Mouse (Mus musculus): Measurements from ENCODE around the gene Clic4. TPM values are rescaled to one million over a fixed set of nuclear protein-coding genes. Genes with fewer than 3 reads are reported as not detected.

The Clic4 gene
- polyA plus RNA-seq, 1 experiment from 2014 or later, result 95.3 TPM

GRCm38 (mm10) chr4:135276681-135277379, 4.2 kb upstream of the Clic4 start:
- Histone ChIP-seq H3K9ac (replicated peaks; ENCODE audit: low read depth, low read length) (no peak overlapping the region), H3K9me3 (ENCODE audit: control insufficient read depth, low read depth, low read length) (no peaks in the 10 kb centered on the region), H3K4me3 (ENCODE audit: low read depth, low read length) (no peak overlapping the region), H3K27me3 (ENCODE audit: control insufficient read depth, insufficient read depth, low read length) (no peaks in the 10 kb centered on the region), H3K4me1 (ENCODE audit: control insufficient read depth, insufficient read depth, low read length) (no peaks in the 10 kb centered on the region), H3K4me2 (replicated peaks; ENCODE audit: low read depth, low read length) (no peak overlapping the region), H3K36me3 (ENCODE audit: control insufficient read depth, insufficient read depth, low read length) (no peaks in the 10 kb centered on the region), H3K27ac (ENCODE audit: low read length) (no peak overlapping the region)
- 45% methylated on average over 4 of the region's 4 CpGs for WGBS
- no peak for ATAC-seq (ENCODE audit: insufficient number of reproducible peaks, insufficient read depth, low FRiP score, low read depth)

GRCm38 (mm10) chr4:135274761-135275160, 2.1 kb upstream of the Clic4 start:
- H3K4me2 ChIP-seq (replicated peaks; ENCODE audit: low read depth, low read length), result no peak overlapping the region
- H3K4me1 ChIP-seq (ENCODE audit: control insufficient read depth, insufficient read depth, low read length), result peaks cover 11% of the 10 kb centered on the region
- no peak overlapping the region for H3K4me3 ChIP-seq (ENCODE audit: low read depth, low read length)
- no peak overlapping the region for H3K27ac ChIP-seq (ENCODE audit: low read length)
- no peaks in the 10 kb centered on the region for H3K9me3 ChIP-seq (ENCODE audit: control insufficient read depth, low read depth, low read length)
- no peaks in the 10 kb centered on the region for H3K27me3 ChIP-seq (ENCODE audit: control insufficient read depth, insufficient read depth, low read length)
- no peaks in the 10 kb centered on the region for H3K36me3 ChIP-seq (ENCODE audit: control insufficient read depth, insufficient read depth, low read length)
- no peak for ATAC-seq (ENCODE audit: insufficient number of reproducible peaks, insufficient read depth, low FRiP score, low read depth)
- no peak overlapping the region for H3K9ac ChIP-seq (replicated peaks; ENCODE audit: low read depth, low read length)
- 69% methylated on average over 7 of the region's 7 CpGs for WGBS

- peaks cover 18% of the 10 kb centered on the region for H3K4me1 ChIP-seq (ENCODE audit: control insufficient read depth, insufficient read depth, low read length)
- no peaks in the 10 kb centered on the region for H3K36me3 ChIP-seq (ENCODE audit: control insufficient read depth, insufficient read depth, low read length)
- peak overlapping the region; percentile 46 for H3K4me2 ChIP-seq (replicated peaks; ENCODE audit: low read depth, low read length)
- no peak overlapping the region for H3K27ac ChIP-seq (ENCODE audit: low read length)
- H3K9me3 ChIP-seq (ENCODE audit: control insufficient read depth, low read depth, low read length), result no peaks in the 10 kb centered on the region
- no peaks in the 10 kb centered on the region for H3K27me3 ChIP-seq (ENCODE audit: control insufficient read depth, insufficient read depth, low read length)
- no peak for ATAC-seq (ENCODE audit: insufficient number of reproducible peaks, insufficient read depth, low FRiP score, low read depth)
- 5% methylated on average over 17 of the region's 17 CpGs for WGBS
- 0 out of 2 replicates have a peak overlapping the region, but pooled peaks have one; percentile 8 for H3K9ac ChIP-seq (replicated peaks; ENCODE audit: low read depth, low read length)
- peak overlapping the region; percentile 20 for H3K4me3 ChIP-seq (ENCODE audit: low read depth, low read length)
Measured at GRCm38 (mm10) chr4:135273307-135273682, 681 bp upstream of the Clic4 start.

- peaks cover 25% of the 10 kb centered on the region for H3K4me1 ChIP-seq (ENCODE audit: control insufficient read depth, insufficient read depth, low read length)
- under 1% methylated on average over 52 of the region's 67 CpGs for WGBS
Measured at GRCm38 (mm10) chr4:135271881-135272616, 565 bp downstream of the Clic4 start.

GRCm38 (mm10) chr4:135271419-135271828, 1.2 kb downstream of the Clic4 start:
- Histone ChIP-seq H3K4me3 (ENCODE audit: low read depth, low read length) (peak overlapping the region; percentile 57), H3K4me2 (replicated peaks; ENCODE audit: low read depth, low read length) (peak overlapping the region; percentile 79), H3K27me3 (ENCODE audit: control insufficient read depth, insufficient read depth, low read length) (no peaks in the 10 kb centered on the region), H3K9me3 (ENCODE audit: control insufficient read depth, low read depth, low read length) (no peaks in the 10 kb centered on the region), H3K4me1 (ENCODE audit: control insufficient read depth, insufficient read depth, low read length) (peaks cover 29% of the 10 kb centered on the region), H3K27ac (ENCODE audit: low read length) (peak overlapping the region; percentile 98), H3K36me3 (ENCODE audit: control insufficient read depth, insufficient read depth, low read length) (no peaks in the 10 kb centered on the region), H3K9ac (replicated peaks; ENCODE audit: low read depth, low read length) (peak overlapping the region; percentile 67)
- ATAC-seq (ENCODE audit: insufficient number of reproducible peaks, insufficient read depth, low FRiP score, low read depth), result no peak
- under 1% methylated on average over 20 of the region's 20 CpGs for WGBS

More at GRCm38 (mm10) chr4:135271881-135272616, 565 bp downstream of the Clic4 start:
- peak overlapping the region; percentile 79 for H3K4me2 ChIP-seq (replicated peaks; ENCODE audit: low read depth, low read length)
- peak overlapping the region; percentile 67 for H3K9ac ChIP-seq (replicated peaks; ENCODE audit: low read depth, low read length)
- peak; percentile 26; the same call in 1 of the 2 replicates for ATAC-seq (ENCODE audit: insufficient number of reproducible peaks, insufficient read depth, low FRiP score, low read depth)
- H3K36me3 ChIP-seq (ENCODE audit: control insufficient read depth, insufficient read depth, low read length), result no peaks in the 10 kb centered on the region
- no peaks in the 10 kb centered on the region for H3K27me3 ChIP-seq (ENCODE audit: control insufficient read depth, insufficient read depth, low read length)
- H3K27ac ChIP-seq (ENCODE audit: low read length), result peak overlapping the region; percentile 98
- peak overlapping the region; percentile 57 for H3K4me3 ChIP-seq (ENCODE audit: low read depth, low read length)
- H3K9me3 ChIP-seq (ENCODE audit: control insufficient read depth, low read depth, low read length), result no peaks in the 10 kb centered on the region

- Histone ChIP-seq H3K27me3 (ENCODE audit: control insufficient read depth, insufficient read depth, low read length) (no peaks in the 10 kb centered on the region), H3K36me3 (ENCODE audit: control insufficient read depth, insufficient read depth, low read length) (no peaks in the 10 kb centered on the region), H3K4me2 (replicated peaks; ENCODE audit: low read depth, low read length) (peak overlapping the region; percentile 79), H3K9ac (replicated peaks; ENCODE audit: low read depth, low read length) (peak overlapping the region; percentile 0), H3K9me3 (ENCODE audit: control insufficient read depth, low read depth, low read length) (no peaks in the 10 kb centered on the region), H3K4me3 (ENCODE audit: low read depth, low read length) (peak overlapping the region; percentile 57; the same call in 1 of the 2 replicates), H3K27ac (ENCODE audit: low read length) (no peak overlapping the region; the same call in 1 of the 2 replicates), H3K4me1 (ENCODE audit: control insufficient read depth, insufficient read depth, low read length) (peaks cover 29% of the 10 kb centered on the region)
- 37% methylated on average over 8 of the region's 8 CpGs for WGBS
- ATAC-seq (ENCODE audit: insufficient number of reproducible peaks, insufficient read depth, low FRiP score, low read depth), result no peak
Measured at GRCm38 (mm10) chr4:135270476-135270875, 2.1 kb downstream of the Clic4 start.

- Histone ChIP-seq H3K9ac (replicated peaks; ENCODE audit: low read depth, low read length) (no peak overlapping the region), H3K9me3 (ENCODE audit: control insufficient read depth, low read depth, low read length) (no peaks in the 10 kb centered on the region), H3K4me3 (ENCODE audit: low read depth, low read length) (peak overlapping the region; percentile 57; the same call in 1 of the 2 replicates), H3K27ac (ENCODE audit: low read length) (no peak overlapping the region; the same call in 1 of the 2 replicates), H3K4me2 (replicated peaks; ENCODE audit: low read depth, low read length) (peak overlapping the region; percentile 79), H3K27me3 (ENCODE audit: control insufficient read depth, insufficient read depth, low read length) (no peaks in the 10 kb centered on the region), H3K36me3 (ENCODE audit: control insufficient read depth, insufficient read depth, low read length) (no peaks in the 10 kb centered on the region), H3K4me1 (ENCODE audit: control insufficient read depth, insufficient read depth, low read length) (peaks cover 34% of the 10 kb centered on the region)
- ATAC-seq (ENCODE audit: insufficient number of reproducible peaks, insufficient read depth, low FRiP score, low read depth), result no peak
- WGBS, result 71% methylated on average over 7 of the region's 7 CpGs
Measured at GRCm38 (mm10) chr4:135269656-135270341, 2.8 kb downstream of the Clic4 start.

GRCm38 (mm10) chr4:135267521-135267920, 5.1 kb downstream of the Clic4 start:
- WGBS, result 54% methylated on average over 8 of the region's 8 CpGs

More at GRCm38 (mm10) chr4:135267521-135267920, 5.1 kb downstream of the Clic4 start:
- H3K27me3 ChIP-seq (ENCODE audit: control insufficient read depth, insufficient read depth, low read length), result no peaks in the 10 kb centered on the region
- no peak overlapping the region for H3K4me2 ChIP-seq (replicated peaks; ENCODE audit: low read depth, low read length)
- peaks cover 34% of the 10 kb centered on the region for H3K4me1 ChIP-seq (ENCODE audit: control insufficient read depth, insufficient read depth, low read length)
- H3K9ac ChIP-seq (replicated peaks; ENCODE audit: low read depth, low read length), result no peak overlapping the region
- no peaks in the 10 kb centered on the region for H3K36me3 ChIP-seq (ENCODE audit: control insufficient read depth, insufficient read depth, low read length)
- no peak overlapping the region for H3K4me3 ChIP-seq (ENCODE audit: low read depth, low read length)
- ATAC-seq (ENCODE audit: insufficient number of reproducible peaks, insufficient read depth, low FRiP score, low read depth), result no peak
- no peak overlapping the region; the same call in 1 of the 2 replicates for H3K27ac ChIP-seq (ENCODE audit: low read length)
- H3K9me3 ChIP-seq (ENCODE audit: control insufficient read depth, low read depth, low read length), result no peaks in the 10 kb centered on the region

All from stomach, embryonic 14.5 days (tissue).